Mouse (Mus musculus): ENCODE data around the gene Nes.

The Nes gene

GRCm38 (mm10) chr3:87974381-87974987 lies 3.6 kb downstream of the Nes start:
- in situ Hi-C loops (cut with MboI; ENCODE audit: low pct_unique_long_range_greater_than_20kb in 1 of 2, low sequenced_read_pairs in 2 of 2, unreplicated experiment in 1 of 2) = no loop called here

- in situ Hi-C loops (cut with MboI; ENCODE audit: low pct_unique_long_range_greater_than_20kb in 1 of 2, low sequenced_read_pairs in 2 of 2, unreplicated experiment in 1 of 2) = no loop called here
Measured at GRCm38 (mm10) chr3:87979493-87979892, 8.6 kb downstream of the Nes start.

DNA sequence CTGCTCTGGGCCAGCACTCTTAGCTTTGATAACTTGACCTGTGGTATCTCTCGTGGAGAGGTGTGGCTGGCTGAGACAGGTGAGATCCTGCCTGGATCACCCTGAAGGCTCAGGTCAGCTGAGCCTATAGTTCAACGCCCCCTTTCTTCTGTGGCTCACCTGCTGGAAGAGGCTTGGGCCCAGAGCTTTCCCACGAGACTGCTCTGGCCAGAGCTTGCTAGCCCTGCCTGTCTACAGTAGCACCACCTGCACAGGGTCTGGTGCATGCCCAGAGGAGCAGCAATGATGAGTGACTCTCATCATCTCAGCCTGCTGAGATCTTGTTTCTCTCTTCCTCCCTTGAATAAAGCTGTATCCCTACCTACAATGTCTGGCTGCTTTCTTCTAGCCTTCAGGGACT lies 9.2 kb downstream of the Nes start:
- in situ Hi-C loops (cut with MboI; ENCODE audit: low pct_unique_long_range_greater_than_20kb in 1 of 2, low sequenced_read_pairs in 2 of 2, unreplicated experiment in 1 of 2) = loop anchor here in 1 of 2 experiments (5.0 kb wide), 1 partner anchor 38 kb away; no protein-coding TSS in a partner anchor

DNA sequence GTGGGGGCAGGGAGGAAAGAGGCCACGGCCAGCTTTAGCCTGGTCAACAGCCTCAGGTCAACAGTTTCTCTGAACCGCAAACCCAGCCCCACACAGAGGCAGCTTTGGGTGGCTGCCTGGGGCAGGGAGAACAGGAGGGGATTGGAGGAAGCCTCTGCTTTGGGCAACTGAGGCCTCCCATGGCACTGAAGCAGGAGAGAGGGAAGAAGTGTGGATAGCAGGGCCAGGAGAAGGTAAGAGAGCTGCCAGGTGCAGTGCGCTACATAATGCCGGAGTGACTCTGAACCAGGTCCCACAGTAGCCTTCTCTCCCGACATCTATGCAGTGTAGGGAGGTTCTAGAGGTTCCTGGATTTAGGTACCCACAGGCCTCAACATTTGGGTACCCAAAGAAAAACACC lies 9.8 kb downstream of the Nes start:
- in situ Hi-C loops (cut with MboI; ENCODE audit: low pct_unique_long_range_greater_than_20kb in 1 of 2, low sequenced_read_pairs in 2 of 2, unreplicated experiment in 1 of 2) = loop anchor here in 1 of 2 experiments (5.0 kb wide), 1 partner anchor 38 kb away; no protein-coding TSS in a partner anchor

- in situ Hi-C loops (cut with MboI; ENCODE audit: low pct_unique_long_range_greater_than_20kb in 1 of 2, low sequenced_read_pairs in 2 of 2, unreplicated experiment in 1 of 2) = loop anchor here in 1 of 2 experiments (5.0 kb wide), 1 partner anchor 39 kb away; no protein-coding TSS in a partner anchor
Measured at GRCm38 (mm10) chr3:87981214-87981760, 10.4 kb downstream of the Nes start.

- in situ Hi-C loops (cut with MboI; ENCODE audit: low pct_unique_long_range_greater_than_20kb in 1 of 2, low sequenced_read_pairs in 2 of 2, unreplicated experiment in 1 of 2) = loop anchor here in 1 of 2 experiments (5.0 kb wide), 1 partner anchor 40 kb away; no protein-coding TSS in a partner anchor
Measured at GRCm38 (mm10) chr3:87981894-87982835, 11.3 kb downstream of the Nes start.

GRCm38 (mm10) chr3:87982836-87983601 lies 12.1 kb downstream of the Nes start:
- in situ Hi-C loops (cut with MboI; ENCODE audit: low pct_unique_long_range_greater_than_20kb in 1 of 2, low sequenced_read_pairs in 2 of 2, unreplicated experiment in 1 of 2) = loop anchor here in 1 of 2 experiments (5.0 kb wide), 1 partner anchor 41 kb away; no protein-coding TSS in a partner anchor

DNA sequence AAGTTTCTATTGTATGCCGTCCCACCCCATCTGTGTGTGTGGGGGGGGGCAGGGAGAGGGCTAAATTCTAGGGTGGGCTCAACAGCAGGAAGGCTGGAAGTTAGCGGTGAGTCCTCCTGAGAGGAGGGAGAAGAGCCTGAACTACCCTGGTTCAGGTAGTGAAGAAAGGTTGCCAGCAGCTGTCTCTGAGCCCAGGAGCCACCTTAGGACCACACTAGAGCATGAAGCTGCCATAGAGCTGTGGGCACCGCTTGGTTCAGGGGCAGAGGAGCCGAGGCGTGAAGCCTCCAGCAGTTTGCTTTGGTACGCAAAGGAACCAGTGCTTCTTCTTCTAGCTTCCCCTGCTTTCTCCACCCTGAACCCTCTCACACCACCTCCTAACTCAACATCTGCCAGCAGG lies 12.7 kb downstream of the Nes start:
- in situ Hi-C loops (cut with MboI; ENCODE audit: low pct_unique_long_range_greater_than_20kb in 1 of 2, low sequenced_read_pairs in 2 of 2, unreplicated experiment in 1 of 2) = loop anchor here in 1 of 2 experiments (5.0 kb wide), 1 partner anchor 41 kb away; no protein-coding TSS in a partner anchor

GRCm38 (mm10) chr3:87984094-87984493 lies 13.2 kb downstream of the Nes start:
- in situ Hi-C loops (cut with MboI; ENCODE audit: low pct_unique_long_range_greater_than_20kb in 1 of 2, low sequenced_read_pairs in 2 of 2, unreplicated experiment in 1 of 2) = loop anchor here in 1 of 2 experiments (5.0 kb wide), 1 partner anchor 42 kb away; no protein-coding TSS in a partner anchor

DNA sequence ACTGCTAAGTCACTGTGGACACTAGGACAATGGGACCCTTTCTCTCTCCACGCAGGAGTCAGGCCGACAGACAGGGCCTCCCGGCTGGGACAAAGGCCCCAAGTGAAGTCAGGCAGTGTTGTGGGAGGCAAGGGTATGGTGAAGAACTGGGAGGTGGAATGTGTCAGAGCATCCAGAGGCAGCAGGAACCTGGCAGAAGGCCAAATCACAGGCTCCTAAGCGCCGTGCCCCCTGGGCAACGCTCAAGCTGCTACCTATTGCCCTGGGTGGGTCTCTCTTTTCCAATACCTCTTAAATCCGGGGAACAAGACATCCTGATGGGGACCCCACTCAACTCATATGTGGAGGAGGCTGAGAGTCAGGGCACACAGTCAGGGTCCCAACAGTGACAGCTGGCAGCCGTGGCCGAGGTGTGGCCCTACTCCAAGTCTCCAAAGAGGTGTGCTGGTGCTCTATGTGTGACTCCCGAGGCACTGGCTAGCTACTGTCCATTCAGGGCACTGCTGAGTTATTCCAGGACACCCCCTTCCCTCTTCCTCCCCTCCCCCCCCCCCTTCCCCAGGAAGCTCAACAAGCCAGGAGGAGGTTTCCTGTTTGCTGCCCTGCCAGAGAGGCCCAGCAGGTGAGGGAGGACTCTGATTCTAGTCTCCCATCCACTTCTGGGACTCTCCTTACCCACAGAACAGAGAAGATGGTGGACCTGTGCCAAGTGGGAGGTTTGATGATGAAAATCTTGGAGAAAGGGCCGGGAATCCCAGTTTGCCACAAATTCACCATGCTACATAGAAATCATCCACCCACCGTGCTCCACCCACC lies 14.8 kb downstream of the Nes start:
- in situ Hi-C loops (cut with MboI; ENCODE audit: low pct_unique_long_range_greater_than_20kb in 1 of 2, low sequenced_read_pairs in 2 of 2, unreplicated experiment in 1 of 2) = no loop called here

DNA sequence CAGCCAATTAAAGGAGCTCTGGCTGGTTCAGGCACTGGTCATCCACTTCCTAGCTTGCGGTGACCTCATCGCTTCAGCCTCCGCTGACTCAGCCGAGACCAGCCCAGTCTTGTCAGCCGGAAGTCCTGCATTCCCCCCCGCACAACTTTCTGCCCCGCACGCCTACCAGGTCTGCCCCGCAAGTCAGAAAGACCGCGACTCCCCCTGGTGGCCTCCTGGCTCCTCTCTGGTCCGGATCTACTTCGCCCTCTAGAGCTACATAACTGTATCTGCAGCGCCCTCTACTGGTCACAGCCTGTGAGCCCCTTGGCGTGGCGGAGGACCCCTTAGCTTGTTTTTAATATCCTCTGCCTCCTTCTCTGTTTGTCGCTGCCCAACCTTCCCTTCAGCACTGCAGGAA lies 16.0 kb downstream of the Nes start:
- in situ Hi-C loops (cut with MboI; ENCODE audit: low pct_unique_long_range_greater_than_20kb in 1 of 2, low sequenced_read_pairs in 2 of 2, unreplicated experiment in 1 of 2) = no loop called here

DNA sequence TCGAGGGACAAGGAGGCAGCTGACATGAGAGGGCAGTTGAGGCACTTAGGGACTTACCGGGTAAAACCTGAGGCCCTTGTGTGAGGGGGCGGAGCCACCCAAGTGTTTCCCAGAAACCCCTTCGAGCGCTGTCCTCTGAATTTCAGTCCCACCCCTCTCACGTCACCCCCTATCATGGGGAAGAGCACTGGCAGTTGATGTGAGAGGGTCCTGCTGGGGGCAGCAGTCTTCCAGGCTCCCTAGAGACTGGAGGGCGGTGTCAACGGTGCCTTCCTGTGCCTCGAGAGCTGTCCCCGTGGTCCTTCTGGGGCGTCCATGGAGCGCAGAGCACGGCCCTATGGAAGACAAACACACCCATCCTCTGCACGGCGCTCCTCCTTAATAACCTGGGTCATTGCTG lies 16.8 kb downstream of the Nes start:
- in situ Hi-C loops (cut with MboI; ENCODE audit: low pct_unique_long_range_greater_than_20kb in 1 of 2, low sequenced_read_pairs in 2 of 2, unreplicated experiment in 1 of 2) = no loop called here

GRCm38 (mm10) chr3:87988068-87988467 lies 17.2 kb downstream of the Nes start:
- in situ Hi-C loops (cut with MboI; ENCODE audit: low pct_unique_long_range_greater_than_20kb in 1 of 2, low sequenced_read_pairs in 2 of 2, unreplicated experiment in 1 of 2) = no loop called here

GRCm38 (mm10) chr3:87989935-87990334 lies 19.1 kb downstream of the Nes start:
- in situ Hi-C loops (cut with MboI; ENCODE audit: low pct_unique_long_range_greater_than_20kb in 1 of 2, low sequenced_read_pairs in 2 of 2, unreplicated experiment in 1 of 2) = no loop called here

DNA sequence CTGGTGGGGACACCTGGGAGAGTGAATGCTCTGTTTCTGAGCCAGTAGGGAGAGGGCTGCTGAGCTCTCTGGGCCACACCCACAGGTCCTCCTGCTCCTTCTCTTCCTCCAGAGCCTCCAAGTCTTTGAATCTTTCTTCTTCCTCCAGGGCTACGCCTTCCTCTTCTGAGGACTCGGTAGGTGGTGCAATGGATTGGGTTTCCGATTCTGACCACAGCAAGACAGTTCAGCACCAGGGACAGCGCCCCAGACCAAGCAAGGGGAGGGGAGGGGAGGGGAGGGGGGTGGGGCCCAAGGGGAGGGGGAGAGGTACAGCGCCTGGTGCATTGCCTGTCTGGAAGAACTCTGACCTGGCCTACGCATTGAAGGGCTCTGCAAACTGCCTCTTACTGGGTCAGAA lies 22.6 kb downstream of the Nes start:
- in situ Hi-C loops (cut with MboI; ENCODE audit: low pct_unique_long_range_greater_than_20kb in 1 of 2, low sequenced_read_pairs in 2 of 2, unreplicated experiment in 1 of 2) = no loop called here

DNA sequence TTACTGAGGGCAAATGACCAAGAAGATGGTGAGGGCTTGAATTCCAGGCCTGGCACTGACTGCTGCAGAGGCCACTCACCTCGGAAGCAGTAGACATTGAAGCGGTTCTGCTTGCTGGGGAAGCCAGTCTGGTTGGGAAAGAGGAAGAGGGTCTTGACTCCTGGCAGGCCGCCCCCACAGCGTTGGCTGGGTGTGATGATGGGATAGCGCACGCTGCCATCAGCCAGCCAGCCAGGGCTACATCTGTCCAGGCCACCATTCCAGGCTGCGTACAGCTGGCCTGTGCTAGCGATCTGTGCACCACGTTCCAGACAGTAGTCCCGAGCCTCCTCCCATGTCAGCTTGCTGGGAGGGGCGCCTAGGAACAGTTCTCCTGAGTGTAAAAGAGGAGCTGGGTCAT lies 24.5 kb downstream of the Nes start:
- in situ Hi-C loops (cut with MboI; ENCODE audit: low pct_unique_long_range_greater_than_20kb in 1 of 2, low sequenced_read_pairs in 2 of 2, unreplicated experiment in 1 of 2) = no loop called here

DNA sequence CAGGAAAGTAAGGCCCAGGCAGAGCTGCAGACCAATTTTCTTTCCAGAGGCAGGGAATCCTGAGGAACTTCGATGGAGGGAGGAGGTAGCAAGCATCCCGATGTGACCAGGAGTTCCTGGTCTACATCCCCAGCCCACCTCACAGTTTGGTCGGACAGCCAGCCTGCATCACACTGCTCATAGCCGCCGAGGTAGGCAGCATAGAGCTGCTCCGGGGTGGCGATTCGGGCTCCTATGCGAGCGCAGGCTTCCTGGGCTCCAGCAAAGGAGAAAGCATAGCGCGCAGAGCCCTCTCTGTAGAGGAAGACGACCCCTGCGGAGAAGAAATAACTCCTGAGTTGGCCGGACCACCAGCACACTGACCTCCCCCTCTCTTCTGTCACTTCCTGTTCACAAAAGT lies 25.5 kb downstream of the Nes start:
- in situ Hi-C loops (cut with MboI; ENCODE audit: low pct_unique_long_range_greater_than_20kb in 1 of 2, low sequenced_read_pairs in 2 of 2, unreplicated experiment in 1 of 2) = no loop called here

Measured in mouse embryonic stem cell (cell line).